8 mouse cellular contexts compared by ENCODE assay signal in genomic region chr13:3373522-3374220, GRCm38 (mm10).
DNase-seq lines count a peak whose midpoint lies in the region; ATAC-seq lines count a peak whose summit lies in the region.
"Not testable (repeated sequence)": the region's sequence is repeated elsewhere in the genome, so short reads cannot be mapped to it uniquely, and the experiment has no call there.

No protein-coding gene starts in this region.

- H3K27me3 ChIP-seq in forebrain, embryonic 14.5 days (replicated peaks; ENCODE audit: control insufficient read depth, insufficient read depth, low read length); midbrain, embryonic 10.5 days (ENCODE audit: low read depth, poor library complexity, severe bottlenecking): not testable (repeated sequence)

- H3K27ac ChIP-seq in ES-E14 (ENCODE audit: insufficient read depth, low read depth, low read length, poor library complexity, severe bottlenecking); forebrain, embryonic 14.5 days (ENCODE audit: low read depth, low read length); midbrain, embryonic 10.5 days (replicated peaks): not testable (repeated sequence)

- in situ Hi-C loops in ES-E14 (cut with MboI; ENCODE audit: low sequenced_read_pairs in 2 of 2, unreplicated experiment in 2 of 2): not testable (repeated sequence)

- not testable (repeated sequence) for H3K4me3 ChIP-seq in ES-E14 (ENCODE audit: insufficient read depth in 1 of 2, low read depth in 1 of 2, low read length in 2 of 2, poor library complexity in 1 of 2, severe bottlenecking in 1 of 2); forebrain, embryonic 14.5 days (ENCODE audit: low read depth, low read length); midbrain, embryonic 10.5 days

- 51% methylated on average over 3 of the region's 3 CpGs for WGBS in forebrain, embryonic 14.5 days
- WGBS in large intestine, adult 2 months: 46% methylated on average over 3 of the region's 3 CpGs
- 39% methylated on average over 3 of the region's 3 CpGs for WGBS in midbrain, embryonic 10.5 days

- DNase-seq in 3134 (ENCODE audit: extremely low read depth, insufficient read length, low spot score): peak; percentile 31
- DNase-seq in ES-E14 (ENCODE audit: low read depth, low spot score): peak; percentile 90
- DNase-seq in ZHBTc4 (ENCODE audit: low read depth, low spot score): peak; percentile 91
- peak; percentile 45 for DNase-seq in embryo, embryonic 10.5 days (ENCODE audit: low spot score)
- peak; percentile 21 for DNase-seq in forebrain, embryonic 14.5 days (ENCODE audit: low spot score)
- DNase-seq in large intestine, adult 2 months (ENCODE audit: low read depth, low spot score): peak; percentile 65
- DNase-seq in midbrain, embryonic 10.5 days (ENCODE audit: low spot score): peak; percentile 19
- DNase-seq in telencephalon, adult 2 months (ENCODE audit: low read depth, low spot score): peak; percentile 11

- H3K9me3 ChIP-seq in ES-E14 (ENCODE audit: control insufficient read depth, insufficient read depth, low read depth, low read length); forebrain, embryonic 14.5 days (replicated peaks; ENCODE audit: control insufficient read depth, low read length): not testable (repeated sequence)
- H3K9me3 ChIP-seq in midbrain, embryonic 10.5 days (replicated peaks): peaks cover 27% of the 10 kb centered on the region; the same call in 1 of the 2 replicates

- H3K4me1 ChIP-seq in ES-E14 (ENCODE audit: control insufficient read depth in 2 of 2, insufficient read depth in 2 of 2, low read length in 2 of 2, poor library complexity in 1 of 2); forebrain, embryonic 14.5 days (ENCODE audit: control insufficient read depth, insufficient read depth, low read length); midbrain, embryonic 10.5 days: not testable (repeated sequence)

- H3K36me3 ChIP-seq in ES-E14 (ENCODE audit: control insufficient read depth, insufficient read depth, low read length, poor library complexity, severe bottlenecking); forebrain, embryonic 14.5 days (ENCODE audit: control insufficient read depth, insufficient read depth, low read length); midbrain, embryonic 10.5 days: not testable (repeated sequence)

- H3K9ac ChIP-seq in ES-E14 (ENCODE audit: insufficient read depth, low read depth, low read length, poor library complexity, severe bottlenecking); forebrain, embryonic 14.5 days (ENCODE audit: low read length): not testable (repeated sequence)

- H3K4me2 ChIP-seq in forebrain, embryonic 14.5 days (ENCODE audit: low read length): not testable (repeated sequence)

- ATAC-seq in forebrain, embryonic 14.5 days: not testable (repeated sequence)

Comparison
In these comparisons a context has a peak if more than half of its experiments do, and no peak if none do; other contexts are left out.
1. DNase-seq: peak in every context shown above with its lines; median percentile 91 in ZHBTc4; 90 in ES-E14; 65 in large intestine, adult 2 months; 45 in embryo, embryonic 10.5 days; 31 in 3134; 21 in forebrain, embryonic 14.5 days; 19 in midbrain, embryonic 10.5 days; 11 in telencephalon, adult 2 months.